Mouse (Mus musculus) Muller cell, postnatal 12 days (primary cell): ENCODE measurements around the gene Kxd1.
"Not testable (repeated sequence)": the region's sequence is repeated elsewhere in the genome, so short reads cannot be mapped to it uniquely, and the experiment has no call there.

Source experiments
- DNase-seq: peaks from one replicate; pipeline ENCODE4 v3.0.0-alpha.2; 2015; ENCODE audit errors: inconsistent ontology term

The Kxd1 gene

GRCm38 (mm10) chr8:70513441-70513840 is 14.3 kb downstream of the Kxd1 start:
- DNase-seq = peak; percentile 56

DNA sequence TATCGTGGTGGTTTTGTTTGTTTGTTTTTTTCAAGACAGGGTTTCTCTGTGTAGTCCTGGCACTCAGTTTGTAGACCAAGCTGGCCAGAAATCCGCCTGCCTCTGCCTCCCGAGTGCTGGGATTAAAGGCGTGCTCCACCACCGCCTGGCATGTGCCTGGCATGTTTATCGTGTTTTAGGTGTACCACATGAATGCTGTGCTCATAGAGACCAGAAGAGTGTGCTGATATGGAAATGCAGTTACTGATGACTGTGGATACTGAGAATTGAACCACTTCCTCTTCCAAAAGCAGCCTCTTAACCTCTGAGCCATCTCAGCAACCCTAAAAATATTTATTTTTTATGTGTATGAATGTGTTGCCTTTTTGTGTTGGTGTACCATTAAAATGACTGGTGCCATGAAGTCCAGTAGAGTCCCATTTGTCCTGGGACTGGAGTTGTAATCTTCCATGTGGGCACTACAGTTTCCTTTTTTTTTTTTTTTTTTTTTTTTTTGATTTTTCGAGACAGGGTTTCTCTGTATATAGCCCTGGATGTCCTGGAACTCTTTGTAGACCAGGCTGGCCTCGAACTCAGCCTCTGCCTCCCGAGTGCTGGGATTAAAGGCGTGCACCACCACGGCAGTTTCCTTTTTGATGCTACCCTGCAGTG is 15.4 kb downstream of the Kxd1 start:
- no peak for DNase-seq

GRCm38 (mm10) chr8:70511770-70512169 is 16.0 kb downstream of the Kxd1 start:
- DNase-seq = no peak

DNA sequence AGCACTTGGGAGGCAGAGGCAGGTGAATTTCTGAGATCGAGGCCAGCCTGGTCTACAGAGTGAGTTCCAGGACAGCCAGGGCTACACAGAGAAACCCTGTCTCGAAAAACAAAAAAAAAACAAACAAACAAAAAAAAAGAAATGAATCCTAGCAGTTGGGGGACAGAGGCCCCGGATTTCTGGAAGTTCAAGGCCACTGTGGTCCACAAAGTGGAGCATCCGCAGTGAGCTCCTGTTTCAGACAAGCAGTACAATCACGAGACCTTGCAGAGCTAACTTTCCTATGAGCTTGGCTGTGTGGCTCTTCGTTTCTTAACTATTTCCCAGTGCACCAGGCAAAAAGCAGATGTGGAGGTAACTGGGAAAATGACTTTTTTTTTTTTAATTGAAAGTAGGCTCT is 16.6 kb downstream of the Kxd1 start:
- DNase-seq = not testable (repeated sequence)

GRCm38 (mm10) chr8:70510228-70510915 is 17.4 kb downstream of the Kxd1 start, which contains the start of gene Uba52:
Uba52 (minus strand) TSS chr8:70510801.
- DNase-seq = peak; percentile 97

DNA sequence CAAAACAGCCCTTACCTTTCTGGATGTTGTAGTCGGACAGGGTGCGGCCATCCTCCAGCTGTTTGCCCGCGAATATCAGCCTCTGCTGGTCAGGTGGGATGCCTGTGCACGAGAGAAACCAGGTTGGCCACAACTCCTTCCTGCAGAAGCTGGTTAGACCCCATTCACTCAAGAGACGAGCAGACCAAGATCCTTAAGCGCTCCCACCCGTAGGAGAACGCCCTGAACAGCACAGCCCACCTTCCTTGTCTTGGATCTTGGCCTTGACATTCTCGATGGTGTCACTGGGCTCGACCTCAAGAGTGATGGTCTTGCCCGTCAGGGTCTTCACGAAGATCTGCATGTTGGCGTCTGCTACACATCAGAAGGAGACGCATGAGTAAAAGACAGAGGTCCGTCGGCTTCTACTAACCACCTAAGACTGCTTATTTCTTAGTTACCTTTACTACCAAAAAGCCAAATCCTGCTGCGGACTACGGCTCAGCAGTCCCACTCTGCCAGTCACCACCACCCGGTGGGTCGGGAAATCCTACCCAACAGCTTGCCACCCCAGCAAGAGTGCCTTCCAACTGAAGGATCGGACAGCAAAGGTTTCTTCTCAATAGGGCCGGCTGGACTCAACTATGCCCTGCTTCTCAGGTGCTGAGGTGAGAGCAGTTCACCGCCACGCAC is 18.3 kb downstream of the Kxd1 start:
- DNase-seq = no peak

GRCm38 (mm10) chr8:70507027-70507393 is 20.7 kb downstream of the Kxd1 start:
- DNase-seq = no peak

DNA sequence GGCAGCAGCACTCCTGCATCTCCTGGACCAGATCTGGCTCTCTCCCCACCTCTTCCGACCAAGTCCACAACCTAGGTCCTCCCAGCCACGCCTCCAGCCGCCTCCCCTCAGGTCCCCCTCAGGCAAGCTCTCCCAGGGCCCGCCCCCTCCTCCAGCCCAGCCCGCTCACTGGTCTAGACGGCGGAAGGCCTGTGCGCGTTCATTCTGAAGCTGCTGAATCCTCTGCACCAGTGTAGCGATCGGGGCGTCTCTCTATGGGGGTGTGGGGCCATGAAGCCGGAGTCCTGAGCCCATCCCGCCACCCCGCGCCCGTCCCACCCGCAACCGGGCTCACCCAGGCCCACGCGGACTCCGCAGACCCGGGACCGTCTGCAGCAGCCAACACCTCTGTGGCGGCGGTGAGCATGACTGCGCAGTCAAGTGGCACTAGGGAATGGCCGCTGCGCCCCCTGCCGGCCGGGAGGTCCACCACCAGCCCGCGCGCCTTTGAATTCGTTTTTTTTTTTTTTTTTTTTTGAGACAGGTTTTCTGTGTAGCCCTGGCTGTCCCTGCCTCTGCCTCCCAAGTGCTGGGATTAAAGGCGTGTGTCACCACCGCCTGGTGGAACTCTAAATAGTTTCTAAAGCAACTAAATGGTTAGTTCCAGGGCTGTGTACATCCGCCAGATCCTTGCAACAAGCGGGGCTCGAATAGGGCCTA is 21.3 kb downstream of the Kxd1 start, which contains the start of gene Rex1bd:
Gene Rex1bd, minus strand, starts transcription at position 425 of the 699 bp plus-strand sequence.
- DNase-seq = peak; percentile 99

DNA sequence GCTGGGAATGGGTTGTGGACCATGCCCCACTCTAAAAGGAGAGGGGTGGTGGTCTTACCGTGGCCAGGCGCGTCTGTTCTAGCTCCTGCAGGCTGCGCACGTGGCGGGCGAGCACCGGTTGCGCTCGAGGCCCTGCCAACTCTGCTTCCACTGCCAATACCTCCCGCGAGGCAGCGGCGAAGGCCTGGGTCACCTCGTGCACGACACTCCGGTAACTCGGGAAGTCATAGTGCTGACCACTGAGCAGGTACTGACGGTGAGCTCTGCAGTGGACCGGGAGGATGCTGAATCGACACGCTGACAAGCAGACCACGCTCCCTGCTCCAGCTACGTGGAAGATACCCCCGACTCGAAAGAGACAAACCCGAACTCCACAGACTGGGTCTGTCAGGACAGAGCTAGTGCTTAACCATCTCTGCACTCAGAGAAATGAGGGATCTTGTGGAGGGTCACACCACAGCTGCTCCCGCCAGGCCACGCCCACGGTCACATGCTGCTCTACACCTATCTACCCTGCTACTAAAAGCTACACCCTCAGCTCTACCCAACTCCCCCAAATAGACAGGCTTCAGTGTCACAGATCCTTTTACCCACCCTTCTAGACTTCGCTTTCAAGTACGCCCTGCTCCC is 21.9 kb downstream of the Kxd1 start:
- no peak for DNase-seq

DNA sequence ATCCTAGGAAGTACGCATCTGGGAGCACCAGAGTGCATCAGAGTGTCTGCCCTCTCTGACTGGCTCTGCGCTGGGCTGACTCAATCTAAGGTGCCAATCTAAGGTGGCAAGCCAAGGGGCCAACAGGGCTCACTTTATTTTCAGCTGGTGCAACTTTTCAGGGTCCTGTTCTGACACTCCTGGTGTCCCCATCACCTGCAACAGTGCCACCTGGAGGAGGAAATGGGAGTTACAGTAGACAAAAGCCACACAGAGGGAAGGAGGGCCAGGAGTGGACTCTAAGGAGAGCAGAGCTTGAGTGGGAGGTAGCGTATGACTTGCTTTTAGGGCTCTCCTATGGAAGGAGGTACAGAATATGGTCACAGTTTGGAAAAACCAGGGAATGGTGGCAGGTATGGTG is 22.9 kb downstream of the Kxd1 start:
- DNase-seq = peak; percentile 79

- peak; percentile 94 for DNase-seq
Measured at GRCm38 (mm10) chr8:70504291-70504716, 23.5 kb downstream of the Kxd1 start.

- DNase-seq = peak; percentile 79
Measured at GRCm38 (mm10) chr8:70503062-70503750, 24.6 kb downstream of the Kxd1 start.

GRCm38 (mm10) chr8:70502540-70502939 is 25.2 kb downstream of the Kxd1 start:
- DNase-seq = no peak

DNA sequence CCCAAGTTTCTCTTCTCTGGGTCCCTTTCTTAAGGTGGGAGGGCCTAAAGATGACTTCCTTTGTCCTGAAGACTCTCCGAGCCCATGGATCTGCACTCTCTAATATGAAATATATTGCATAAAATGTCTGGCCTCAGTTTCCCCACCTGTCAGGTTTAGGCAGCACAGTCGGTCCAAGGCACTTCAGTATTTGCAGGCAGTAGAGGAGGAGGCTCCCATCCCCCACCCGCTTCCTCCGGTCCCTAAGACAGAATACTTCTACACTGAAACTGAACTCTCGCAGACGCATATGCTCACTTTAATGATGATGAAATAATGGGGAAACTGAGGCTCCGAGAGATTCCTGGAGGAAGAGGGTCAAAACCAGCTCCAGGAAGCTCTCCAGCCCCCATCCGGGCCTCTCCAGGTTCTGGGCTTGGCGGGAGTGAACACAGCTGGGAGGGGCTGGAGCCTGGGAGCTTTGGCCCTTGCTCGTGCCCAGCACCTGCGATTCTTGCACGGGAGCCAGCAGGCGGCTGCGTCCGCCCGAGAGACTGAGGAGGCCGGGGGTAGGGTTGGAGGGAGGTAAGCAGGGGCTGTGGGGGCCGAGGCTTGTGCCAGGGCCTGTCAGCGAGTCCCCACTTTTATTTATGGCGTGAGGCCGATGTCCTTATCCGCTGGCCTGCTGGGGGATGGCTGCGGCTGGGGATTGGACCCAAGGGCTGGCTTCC is 25.8 kb downstream of the Kxd1 start:
- no peak for DNase-seq

DNA sequence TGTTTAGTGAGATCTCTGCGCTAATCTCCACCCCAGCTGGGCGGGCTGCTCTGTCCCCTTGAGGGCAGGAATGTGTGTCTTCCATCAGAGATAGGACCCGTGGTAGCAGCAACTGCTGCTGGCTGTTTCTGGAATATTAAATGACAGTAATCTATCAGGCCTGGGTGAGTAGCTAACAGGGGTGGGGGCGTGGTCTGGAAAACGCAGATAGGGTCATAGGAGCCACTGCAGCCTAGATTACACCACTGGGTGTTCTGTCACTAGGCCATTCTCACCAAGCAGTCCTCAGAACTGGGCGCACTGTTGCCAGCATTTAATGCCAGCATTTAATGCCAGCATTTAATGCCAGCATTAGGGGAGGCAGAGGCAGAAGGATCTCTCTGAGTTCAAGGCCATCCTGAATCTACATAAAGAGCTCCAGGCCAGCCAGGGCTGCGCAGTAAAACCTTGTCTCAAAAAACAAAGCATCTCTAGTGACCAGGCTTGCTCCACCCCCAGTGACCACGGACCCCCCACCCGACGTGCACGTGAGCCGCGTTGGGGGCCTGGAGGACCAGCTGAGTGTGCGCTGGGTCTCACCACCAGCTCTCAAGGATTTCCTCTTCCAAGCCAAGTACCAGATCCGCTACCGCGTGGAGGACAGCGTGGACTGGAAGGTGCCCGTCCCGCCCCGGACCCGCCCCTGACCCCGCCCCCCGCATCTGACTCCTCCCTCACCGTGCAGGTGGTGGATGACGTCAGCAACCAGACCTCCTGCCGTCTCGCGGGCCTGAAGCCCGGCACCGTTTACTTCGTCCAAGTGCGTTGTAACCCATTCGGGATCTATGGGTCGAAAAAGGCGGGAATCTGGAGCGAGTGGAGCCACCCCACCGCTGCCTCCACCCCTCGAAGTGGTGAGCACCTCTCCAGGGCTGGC is 27.1 kb downstream of the Kxd1 start:
- no peak for DNase-seq

GRCm38 (mm10) chr8:70495771-70496062 is 32.0 kb downstream of the Kxd1 start:
- DNase-seq = no peak

DNA sequence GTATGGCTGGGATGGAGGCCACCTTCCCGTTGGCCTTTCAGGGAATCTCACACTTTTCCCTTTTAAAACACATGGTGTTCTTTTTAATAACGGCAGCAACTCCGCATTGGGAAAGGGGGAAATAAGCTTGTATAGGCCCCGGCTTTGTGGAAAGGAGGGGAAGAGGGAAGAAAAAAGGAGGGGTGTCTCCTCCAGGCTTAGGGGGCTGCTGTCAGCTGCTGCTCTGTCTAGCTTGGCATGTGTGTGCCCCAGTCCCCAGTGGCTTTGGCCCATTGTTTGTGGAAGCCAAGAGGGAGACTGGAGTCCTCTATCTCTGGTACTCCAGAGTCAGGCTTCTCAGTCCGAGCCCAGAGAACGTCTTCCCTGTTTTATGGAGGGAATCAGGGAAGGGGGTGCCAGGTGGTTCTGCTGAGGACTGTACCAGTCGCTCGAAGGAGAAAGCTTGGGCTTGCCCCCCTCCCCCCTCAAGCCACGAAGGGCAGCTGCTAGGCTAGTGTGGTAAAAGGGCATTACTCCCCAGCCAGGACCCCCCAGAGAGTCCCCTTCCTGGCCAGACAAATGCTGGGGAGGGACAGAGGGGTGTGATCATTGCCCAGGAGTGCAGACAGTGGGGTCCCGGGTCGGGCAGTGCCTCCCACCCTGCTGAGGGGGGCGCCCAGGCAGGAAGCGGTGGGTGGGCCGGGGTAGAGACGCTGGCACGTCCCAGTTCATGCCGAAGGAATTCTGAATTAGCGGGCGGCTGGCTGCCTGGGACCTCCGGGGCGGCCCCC is 32.6 kb downstream of the Kxd1 start:
- DNase-seq = peak; percentile 45

DNA sequence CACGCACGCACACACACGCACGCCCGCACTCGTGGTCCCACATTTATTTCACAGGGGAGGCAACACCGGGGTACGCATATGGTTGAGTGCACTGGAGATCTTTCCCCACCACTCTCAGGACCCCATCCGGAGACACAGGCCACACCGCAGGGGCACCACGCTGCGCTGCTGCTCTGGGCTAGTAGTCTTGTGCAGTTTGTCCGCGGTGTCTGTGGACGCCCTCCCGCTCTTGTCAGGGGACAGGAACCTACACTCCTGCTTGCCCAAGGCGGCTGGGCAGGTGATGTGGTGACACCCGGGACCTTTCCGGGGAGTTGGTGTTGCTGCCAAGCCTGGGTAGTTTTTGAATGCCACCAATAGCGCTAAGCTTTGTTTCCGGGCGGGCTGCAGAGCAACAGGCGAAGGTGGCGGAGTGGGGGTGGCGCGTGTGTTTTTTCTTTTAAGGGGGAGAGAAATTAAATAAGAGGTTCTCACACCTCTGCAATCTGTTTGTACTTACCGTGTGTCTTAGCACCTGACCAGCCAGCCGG is 33.3 kb downstream of the Kxd1 start:
- DNase-seq = peak; percentile 41
